In the genomic region with DNA sequence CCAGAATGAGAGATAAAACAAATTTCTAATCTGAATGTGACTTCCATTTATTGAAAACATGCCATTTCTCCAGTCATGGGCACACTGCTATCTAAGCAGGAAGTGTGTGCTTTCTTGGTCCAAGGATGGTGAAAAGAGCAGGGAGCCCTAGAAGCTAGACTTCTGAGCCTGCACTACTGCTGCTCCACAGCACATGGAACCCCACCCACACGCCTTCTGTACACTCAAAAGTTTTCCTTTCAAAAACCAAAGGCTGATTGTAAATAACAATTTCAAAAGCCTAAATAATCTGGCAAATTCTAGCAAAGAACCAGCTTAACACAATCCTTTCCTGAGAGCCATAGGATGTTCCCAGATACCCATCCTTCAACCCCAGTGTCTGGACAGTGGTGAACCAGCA, we compare ENCODE assay signal across 23 mouse cellular contexts. TPM values are rescaled to one million over a fixed set of nuclear protein-coding genes. Genes with fewer than 3 reads are reported as not detected.
DNase-seq lines count a peak whose midpoint lies in the region; ATAC-seq and TF ChIP-seq lines count a peak whose summit lies in the region.
"Had no signal": no experiment of that assay in that cellular context is flagged by ENCODE, and none has a peak within 500 bp of the region (broad histone marks: within the 10 kb centered on the region; RNA-seq: fewer than 3 reads in every experiment).

No protein-coding gene starts in this region.

- H3K9me3 ChIP-seq in liver, embryonic 12.5 days (replicated peaks): no peaks in the 10 kb centered on the region
- H3K9me3 ChIP-seq in liver, postnatal 0 days (ENCODE audit: low read length): no peaks in the 10 kb centered on the region
- H3K9me3 ChIP-seq: embryonic facial prominence, embryonic 12.5 days; forebrain, embryonic 15.5 days; heart, embryonic 10.5 days; hindbrain, embryonic 13.5 days had no signal

- H3K4me3 ChIP-seq in liver, embryonic 12.5 days: no peak overlapping the region
- no peak overlapping the region for H3K4me3 ChIP-seq in liver, postnatal 0 days (ENCODE audit: low read depth, low read length)
- H3K4me3 ChIP-seq: embryonic facial prominence, embryonic 12.5 days; forebrain, embryonic 15.5 days; heart, embryonic 10.5 days; hindbrain, embryonic 13.5 days had no signal

- TF ChIP-seq EP300 in liver, postnatal 0 days (IDR thresholded peaks at IDR 0.05; ENCODE audit: low read depth): no peak

- H3K27ac ChIP-seq in liver, embryonic 12.5 days: peak overlapping the region; percentile 15; the same call in 1 of the 2 replicates
- no peak overlapping the region for H3K27ac ChIP-seq in liver, postnatal 0 days (ENCODE audit: low read depth)
- H3K27ac ChIP-seq: embryonic facial prominence, embryonic 12.5 days; forebrain, embryonic 15.5 days; heart, embryonic 10.5 days; hindbrain, embryonic 13.5 days had no signal

- no peak for ATAC-seq in liver, embryonic 12.5 days
- ATAC-seq in liver, postnatal 0 days: no peak
- no peak for ATAC-seq in monocyte, adult 5-6 weeks (replicated peaks; ENCODE audit: insufficient number of reproducible peaks, low FRiP score, low TSS enrichment, poor library complexity, severe bottlenecking)
- ATAC-seq: activated CD4-positive, CD25-positive, alpha-beta regulatory T cell, adult 4 months; forebrain, embryonic 15.5 days; Patski had no signal

- H3K36me3 ChIP-seq in liver, embryonic 12.5 days: peaks cover 98% of the 10 kb centered on the region
- H3K36me3 ChIP-seq in liver, postnatal 0 days (replicated peaks; ENCODE audit: insufficient read depth, low read length): peaks cover 83% of the 10 kb centered on the region

- DNase-seq in liver, postnatal 0 days: no peak
- DNase-seq in right cerebral cortex, adult 2 months (ENCODE audit: low spot score in 2 of 2): peak; percentile 61 to 64
- no peak for DNase-seq in right cerebral cortex, postnatal 14 days
- peak; percentile 38 for DNase-seq in layer of hippocampus, adult 9-10 months (ENCODE audit: low spot score)
- peak; percentile 50 for DNase-seq in telencephalon, adult 2 months (ENCODE audit: low read depth, low spot score)
- DNase-seq in heart, adult 8-10 months (ENCODE audit: low spot score): no peak
- DNase-seq: adrenal gland, adult 2 months; adrenal gland, postnatal 25 days; cerebellum, adult 11 months; cerebellum, adult 8-10 months; cerebellum, postnatal 14 days; gastrocnemius, postnatal 36 days; heart, adult 11 months; heart, postnatal 14 days had no signal

- no peaks in the 10 kb centered on the region for H3K27me3 ChIP-seq in liver, embryonic 12.5 days (replicated peaks)
- H3K27me3 ChIP-seq in liver, postnatal 0 days (ENCODE audit: insufficient read depth, low read length): no peaks in the 10 kb centered on the region
- H3K27me3 ChIP-seq: CH12.LX; embryonic facial prominence, embryonic 12.5 days; forebrain, embryonic 15.5 days; hindbrain, embryonic 13.5 days; Patski had no signal

- peaks cover 55% of the 10 kb centered on the region for H3K4me1 ChIP-seq in liver, embryonic 12.5 days
- peaks cover 13% of the 10 kb centered on the region for H3K4me1 ChIP-seq in liver, postnatal 0 days (ENCODE audit: insufficient read depth)
- H3K4me1 ChIP-seq: embryonic facial prominence, embryonic 12.5 days; forebrain, embryonic 15.5 days; hindbrain, embryonic 13.5 days had no signal

- no peak overlapping the region for H3K9ac ChIP-seq in liver, embryonic 12.5 days
- H3K9ac ChIP-seq in liver, postnatal 0 days (replicated peaks): no peak overlapping the region
- H3K9ac ChIP-seq: embryonic facial prominence, embryonic 12.5 days; forebrain, embryonic 15.5 days; hindbrain, embryonic 13.5 days had no signal

- H3K4me2 ChIP-seq in liver, embryonic 12.5 days: no peak overlapping the region
- no peak overlapping the region for H3K4me2 ChIP-seq in liver, postnatal 0 days (ENCODE audit: low read depth, low read length)
- H3K4me2 ChIP-seq: embryonic facial prominence, embryonic 12.5 days; forebrain, embryonic 15.5 days; hindbrain, embryonic 13.5 days had no signal

- TF ChIP-seq CTCF in liver, postnatal 0 days (IDR thresholded peaks at IDR 0.05; ENCODE audit: low read depth): no peak

- 80% methylated on average over 1 of the region's 1 CpGs for WGBS in liver, embryonic 12.5 days (ENCODE audit: insufficient replicate concordance)
- WGBS in liver, postnatal 0 days (ENCODE audit: insufficient replicate concordance): 78% methylated on average over 1 of the region's 1 CpGs

RNA-seq across cellular contexts. Expression of a gene that starts 24.9 kb away (rescaled TPM):
- polyA plus RNA-seq in liver, embryonic 12.5 days (2016; fragmentation: Nextera tagmentation; extraction: Ambion mirVana): 21.9 and 24.5 TPM in 2 replicates
- polyA plus RNA-seq in liver, postnatal 0 days (2015; fragmentation: Nextera tagmentation; extraction: Ambion mirVana): 13.9 and 14.7 TPM in 2 replicates
- 10 to 100 TPM; 43.6 to 62.3 (median 52.9) TPM for total RNA-seq in heart, adult 8-10 months (2022)
- 30.4 to 42.5 TPM (median 37.6 TPM) in 3 replicates for total RNA-seq in monocyte, adult 5-6 weeks (2017)

RNA-seq across cellular contexts. Expression of a gene that starts 34.6 kb away (rescaled TPM):
- polyA plus RNA-seq in liver, embryonic 12.5 days (2016; fragmentation: Nextera tagmentation; extraction: Ambion mirVana): 23.9 and 25.5 TPM in 2 replicates
- 5.3 and 6.1 TPM in 2 replicates for polyA plus RNA-seq in liver, postnatal 0 days (2015; fragmentation: Nextera tagmentation; extraction: Ambion mirVana)
- 10 to 100 TPM; 11.1 to 12.3 (median 11.6) TPM for total RNA-seq in heart, adult 8-10 months (2022)
- 8.8 to 11.7 TPM (median 9.8 TPM) in 3 replicates for total RNA-seq in monocyte, adult 5-6 weeks (2017)

RNA-seq across cellular contexts. Expression of a gene that starts 49.9 kb away (rescaled TPM):
- polyA plus RNA-seq in liver, embryonic 12.5 days (2016; fragmentation: Nextera tagmentation; extraction: Ambion mirVana): 17.1 and 19.4 TPM in 2 replicates
- 20.8 and 23.9 TPM in 2 replicates for polyA plus RNA-seq in liver, postnatal 0 days (2015; fragmentation: Nextera tagmentation; extraction: Ambion mirVana)
- 100 to 1,000 TPM; 676 to 739 (median 714) TPM for total RNA-seq in heart, adult 8-10 months (2022)
- total RNA-seq in monocyte, adult 5-6 weeks (2017): 25.6 to 38.1 TPM (median 29.0 TPM) in 3 replicates

Comparison
In these comparisons a context has a peak if more than half of its experiments do, and no peak if none do; other contexts are left out.
1. DNase-seq: peak in right cerebral cortex, adult 2 months (2 of 2), layer of hippocampus, adult 9-10 months (single experiment) and telencephalon, adult 2 months (single experiment); none in liver, postnatal 0 days (single experiment), right cerebral cortex, postnatal 14 days (single experiment) and heart, adult 8-10 months (single experiment).
2. RNA of a gene that starts 49.9 kb away (total RNA-seq): 676 to 739 TPM in heart, adult 8-10 months; 25.6 to 38.1 TPM in monocyte, adult 5-6 weeks; every median in the first group is over 10 times any median in the second.